Mouse (Mus musculus) adrenal gland, postnatal 14 days (tissue): ENCODE measurements at regions not wholly inside any gene's neighbourhood (a gene's known extent, or its start where the extent isn't known, plus 50 kb on each side); places are given as distances from the start of the nearest gene placed in this dataset.
A peak's percentile ranks its signal among the peaks of the same experiment; 100 is the strongest.

ENCODE experiments used
- DNase-seq: peaks from one replicate; pipeline ENCODE4 v3.0.0; 2021; ENCODE audit warnings: mixed read lengths

- DNase-seq, result no peak
These were observed 98.8 kb downstream of the Efnb2 start for GRCm38 (mm10) chr8:8562268-8562667.

- no peak for DNase-seq
These were observed 103.0 kb downstream of the Efnb2 start for GRCm38 (mm10) chr8:8558050-8558449.

DNA sequence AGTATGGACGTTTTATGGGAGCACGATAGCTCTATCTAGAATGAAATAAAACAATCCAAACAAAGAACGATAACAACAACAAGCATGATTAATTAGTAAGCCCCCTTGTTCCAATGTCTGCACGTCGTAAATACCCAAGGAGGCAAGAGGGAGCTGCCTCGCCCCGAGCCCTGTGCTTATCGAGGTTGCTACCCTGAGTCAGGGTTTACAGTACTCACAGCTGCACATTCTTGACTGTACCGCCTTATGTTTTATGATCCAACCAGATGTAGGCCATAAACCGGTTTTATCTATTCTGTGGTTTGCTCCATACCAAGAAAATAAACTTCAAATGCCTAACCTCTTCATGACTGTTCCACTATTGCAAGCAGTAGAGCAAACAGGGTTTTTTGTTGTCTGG is 104.9 kb downstream of the Efnb2 start:
- no peak for DNase-seq

GRCm38 (mm10) chr8:8554691-8555090 is 106.4 kb downstream of the Efnb2 start:
- DNase-seq, result no peak

DNA sequence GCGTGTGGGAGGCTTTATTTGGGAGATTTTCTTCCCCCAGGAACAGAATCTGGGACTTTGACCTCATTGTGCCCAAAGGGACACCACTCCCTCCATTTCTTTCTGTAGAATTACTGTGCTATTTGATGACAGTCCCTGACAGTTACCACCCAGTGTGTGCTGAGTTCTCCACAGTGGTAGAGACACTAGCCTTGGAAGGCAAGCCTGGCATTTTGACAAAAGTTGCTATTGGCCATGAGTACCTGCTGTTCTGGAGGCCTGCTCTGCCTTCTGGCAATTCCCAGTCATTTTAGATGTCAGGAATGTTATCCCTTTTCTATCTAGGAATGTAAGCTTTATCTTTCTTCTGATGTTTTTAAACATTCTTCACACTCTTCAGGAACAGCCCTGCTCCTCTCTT is 108.3 kb downstream of the Efnb2 start:
- no peak for DNase-seq

DNA sequence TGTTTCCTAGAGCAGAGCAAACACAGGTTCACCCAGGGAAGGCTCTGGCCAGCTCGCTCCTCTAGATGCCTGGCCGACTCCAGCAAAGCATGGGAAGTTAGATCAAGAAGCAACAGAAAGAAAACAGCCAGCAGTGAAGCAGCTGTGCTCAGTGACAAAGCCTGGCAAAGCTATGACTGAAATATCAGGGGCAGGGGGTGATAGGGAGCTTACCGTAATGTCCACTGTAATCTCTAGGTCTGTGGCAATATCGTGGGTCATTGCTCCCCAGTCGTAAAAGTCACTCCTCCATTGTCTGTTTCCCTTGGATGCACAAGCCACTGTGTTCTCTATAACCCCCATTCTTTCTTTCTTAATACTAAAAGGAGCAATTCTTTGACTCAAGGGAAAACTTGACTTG is 124.4 kb downstream of the Efnb2 start:
- no peak for DNase-seq

GRCm38 (mm10) chr8:8534787-8535186 is 126.3 kb downstream of the Efnb2 start:
- DNase-seq, result no peak

DNA sequence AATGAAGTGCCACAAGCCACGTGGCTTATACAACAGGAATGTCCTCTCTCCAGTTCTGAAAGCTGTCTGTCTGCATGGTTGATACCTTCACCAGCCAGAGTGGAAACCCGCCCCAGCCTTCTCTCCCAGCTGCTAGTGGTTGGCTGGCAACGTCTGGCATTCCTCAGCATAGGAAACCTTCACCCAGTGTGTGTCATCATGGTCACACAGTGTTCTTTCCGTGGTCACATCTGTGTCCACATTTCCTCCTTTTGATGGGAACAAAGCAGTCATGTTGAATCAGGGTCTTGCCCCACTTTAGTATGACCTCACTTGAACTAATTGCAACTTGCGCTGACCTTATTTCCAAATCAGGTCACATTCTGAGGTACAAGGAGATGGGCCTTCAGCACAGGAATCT is 128.1 kb downstream of the Efnb2 start:
- peak; percentile 63 for DNase-seq

DNA sequence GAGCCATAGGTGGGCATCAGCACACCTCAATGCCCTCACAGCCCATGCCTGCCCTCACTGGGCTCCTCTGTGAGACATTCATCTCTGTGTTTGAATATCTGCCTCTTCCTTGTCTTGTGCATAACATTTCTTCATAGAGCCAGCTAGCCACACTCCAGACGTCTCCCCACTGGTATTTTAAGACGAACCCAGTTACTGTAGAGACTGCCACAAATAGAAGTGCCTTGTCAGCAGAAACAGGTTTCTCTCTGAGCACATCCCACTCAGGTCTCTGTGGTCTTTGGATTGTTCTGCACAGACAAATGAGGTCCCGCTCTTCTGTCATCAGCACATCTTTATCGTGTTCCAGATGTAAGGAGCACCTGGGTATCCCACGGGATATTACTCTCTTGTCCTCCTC is 130.5 kb downstream of the Efnb2 start:
- DNase-seq, result no peak

GRCm38 (mm10) chr8:8521532-8521931 is 139.5 kb downstream of the Efnb2 start:
- DNase-seq, result no peak

DNA sequence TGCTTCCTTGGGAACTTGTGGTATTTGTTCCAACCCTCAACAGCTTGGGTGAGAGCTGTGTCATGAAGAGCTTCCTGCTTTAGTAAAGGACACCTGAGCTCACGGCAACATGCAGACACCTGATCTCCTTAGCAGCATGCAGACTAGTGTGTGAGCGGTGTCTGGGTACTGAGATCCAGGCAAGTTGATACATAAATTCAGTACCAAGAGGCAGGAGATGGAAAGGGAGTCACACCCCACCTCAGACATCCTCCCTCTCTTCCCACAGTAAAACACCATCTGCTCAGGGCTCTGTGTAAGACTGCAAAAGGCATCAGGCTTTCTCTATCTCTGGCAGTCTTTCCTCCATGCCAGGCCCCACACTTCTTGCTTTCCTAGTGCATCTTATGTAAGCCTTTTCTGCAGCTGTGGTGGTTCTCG is 141.3 kb downstream of the Efnb2 start:
- no peak for DNase-seq

GRCm38 (mm10) chr8:8517599-8517998 is 143.4 kb downstream of the Efnb2 start:
- no peak for DNase-seq

- DNase-seq, result no peak
These were observed 144.8 kb downstream of the Efnb2 start for GRCm38 (mm10) chr8:8516272-8516671.

- no peak for DNase-seq
These were observed 161.1 kb downstream of the Efnb2 start for GRCm38 (mm10) chr8:8499921-8500320.

DNA sequence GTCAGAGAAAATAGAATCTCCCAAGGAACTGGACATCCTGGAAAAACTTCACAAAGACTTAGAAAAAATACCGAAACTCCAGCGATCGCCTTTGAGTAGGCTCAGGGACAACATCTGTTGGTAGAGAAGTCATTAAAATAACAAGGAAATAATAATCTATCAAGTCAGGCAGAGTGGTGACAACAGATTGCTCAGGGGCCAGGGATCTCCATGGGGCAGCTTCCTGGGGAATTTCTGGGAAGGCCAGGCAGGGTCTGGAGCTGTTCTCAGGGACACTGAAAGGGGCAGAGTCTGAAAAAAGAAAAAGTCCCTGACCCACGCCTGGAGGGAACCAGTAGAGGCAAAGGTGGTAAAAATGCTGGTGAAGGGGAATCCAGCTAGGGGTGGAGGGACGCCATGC is 162.3 kb downstream of the Efnb2 start:
- no peak for DNase-seq

- no peak for DNase-seq
These were observed 165.6 kb downstream of the Efnb2 start for GRCm38 (mm10) chr8:8495472-8495871.

DNA sequence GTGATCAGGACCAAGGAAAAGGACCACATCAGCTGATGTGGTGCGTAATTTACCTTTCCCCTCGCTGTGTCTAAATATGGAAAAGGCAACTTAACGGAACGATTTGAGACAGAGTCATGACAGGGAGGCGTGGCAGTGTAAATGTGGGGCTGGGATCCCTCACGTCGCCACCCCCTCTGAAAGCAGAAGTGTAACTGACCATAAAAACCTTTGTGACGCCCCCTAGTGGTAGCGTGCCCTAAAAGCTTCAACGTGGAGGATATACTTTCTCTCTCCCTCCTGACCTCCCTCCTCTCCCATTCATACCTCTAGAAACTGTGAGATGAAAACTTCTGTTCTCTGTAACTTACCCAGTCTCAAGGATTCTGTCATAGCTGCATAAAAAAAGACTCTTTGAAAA is 166.8 kb downstream of the Efnb2 start:
- no peak for DNase-seq

DNA sequence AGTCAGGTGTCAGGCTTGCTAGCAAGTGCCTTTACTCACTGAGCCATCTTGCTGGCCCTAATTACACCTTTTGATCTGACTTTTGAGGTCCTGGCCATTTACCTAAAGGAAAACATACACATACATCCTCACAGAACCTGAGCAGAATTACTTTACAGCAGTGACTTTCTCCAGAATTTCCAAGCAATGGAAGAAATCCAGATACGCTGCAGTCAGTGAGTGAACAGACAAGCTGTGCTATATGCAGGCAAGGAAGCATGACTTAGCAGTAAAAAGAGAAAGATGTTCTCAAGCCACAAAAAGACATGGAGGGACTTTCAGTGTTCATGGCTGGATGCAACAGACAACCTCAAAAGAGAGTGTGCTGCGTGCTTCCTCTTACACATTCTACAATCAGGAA is 169.1 kb downstream of the Efnb2 start:
- no peak for DNase-seq

DNA sequence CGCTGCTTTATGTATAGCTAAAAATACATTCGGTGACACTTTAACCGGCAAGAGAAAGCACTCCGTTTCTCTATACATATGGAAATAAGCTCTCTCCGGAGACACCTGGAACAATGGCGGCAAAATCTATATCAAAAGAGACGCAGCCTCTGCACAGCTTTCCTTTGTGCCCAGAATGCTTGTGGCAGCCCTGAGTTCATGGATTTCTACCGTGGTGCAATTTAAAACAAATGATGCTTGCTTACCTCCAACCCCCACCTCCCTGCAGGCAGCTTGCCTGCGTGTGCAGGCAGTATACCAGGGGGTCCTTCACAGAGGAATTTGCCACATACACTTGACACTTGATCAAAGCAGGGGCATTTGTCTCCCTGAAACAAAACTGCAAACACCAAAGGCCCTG is 171.3 kb downstream of the Efnb2 start:
- no peak for DNase-seq

DNA sequence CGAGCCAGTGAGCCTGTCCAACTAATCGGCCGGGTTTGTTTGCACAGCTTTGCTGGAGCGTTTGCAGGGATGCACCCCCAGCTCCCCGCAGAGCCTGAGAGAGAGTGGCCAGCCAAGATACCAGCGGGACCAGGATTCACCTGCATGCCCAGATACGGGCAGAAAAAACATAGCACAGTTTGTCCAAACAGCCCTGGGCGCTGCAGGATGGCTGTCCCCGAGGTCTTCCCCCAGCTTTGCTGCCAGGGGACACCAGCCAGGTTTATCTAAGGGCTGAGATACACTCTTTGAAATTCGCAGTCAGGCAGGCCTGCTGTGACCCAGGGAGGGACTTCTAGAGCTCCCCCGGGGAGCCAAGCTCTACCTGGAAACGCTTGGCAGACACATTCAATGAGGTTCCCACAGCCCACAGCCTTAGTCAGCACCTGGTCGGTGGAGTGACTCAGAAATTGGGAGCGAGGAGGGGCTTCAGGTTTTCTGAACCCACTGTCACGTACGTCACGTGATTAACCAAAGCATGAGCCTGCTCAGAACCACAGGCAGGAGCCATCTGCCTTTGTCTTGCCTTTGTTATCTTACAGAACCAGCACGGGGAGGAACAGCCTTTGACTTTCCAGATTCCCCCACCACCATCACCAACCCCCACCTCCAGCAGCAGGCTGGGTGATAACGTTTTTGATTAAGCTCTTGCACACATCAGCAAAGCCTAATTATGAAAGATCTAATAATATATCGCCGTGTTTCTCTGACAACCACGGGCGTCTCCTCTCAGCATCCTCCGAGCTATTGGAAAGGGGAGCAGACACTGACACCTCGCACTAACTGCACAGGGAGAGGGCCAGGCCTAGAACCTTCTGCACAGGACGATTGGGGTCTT is 172.1 kb downstream of the Efnb2 start:
- DNase-seq, result peak; percentile 39

DNA sequence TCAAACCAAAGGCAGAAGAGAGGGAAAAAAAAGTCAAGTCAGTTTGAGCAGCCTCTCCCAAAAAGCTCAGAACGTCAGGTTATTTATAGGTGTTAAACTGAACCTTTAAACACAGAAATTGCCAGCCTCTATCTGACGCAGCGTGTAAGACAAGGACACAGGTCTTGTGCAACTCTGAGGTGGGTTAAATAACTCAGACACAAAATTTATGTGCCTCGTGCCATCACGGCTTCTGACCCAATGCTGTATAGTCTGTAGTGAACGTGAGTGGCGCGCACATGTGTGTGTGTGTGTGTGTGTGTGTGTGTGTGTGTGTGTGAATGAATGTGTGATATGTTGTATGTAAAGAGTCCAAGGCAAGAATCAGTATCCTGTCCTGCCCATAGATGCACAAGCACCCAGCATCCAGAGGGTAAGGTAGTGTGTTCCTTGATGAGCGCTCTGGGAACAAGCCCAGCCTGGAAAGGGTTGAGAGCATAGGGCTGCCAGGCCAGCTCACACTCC is 172.8 kb downstream of the Efnb2 start:
- DNase-seq, result peak; percentile 35

DNA sequence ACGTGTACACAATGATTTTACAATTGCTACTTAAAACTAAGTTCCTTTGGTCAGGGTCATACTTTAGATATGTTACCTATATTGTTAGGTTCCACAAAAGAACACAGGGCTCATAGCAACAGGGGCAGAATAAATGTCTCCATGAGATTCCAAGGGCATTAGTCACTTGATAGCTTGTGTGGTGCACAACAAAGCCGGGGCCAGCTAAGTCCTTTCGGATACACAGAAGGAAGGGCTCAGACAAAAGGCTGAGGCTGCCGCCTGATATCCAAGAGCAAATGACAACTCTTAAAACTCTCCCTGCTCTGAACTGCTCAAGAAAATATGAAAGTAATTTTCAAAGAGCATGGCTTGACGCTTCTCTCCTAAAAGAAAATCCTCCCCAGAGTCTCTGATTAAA is 173.3 kb downstream of the Efnb2 start:
- no peak for DNase-seq

GRCm38 (mm10) chr8:8486866-8487265 is 174.2 kb downstream of the Efnb2 start:
- DNase-seq, result no peak

GRCm38 (mm10) chr8:8485252-8485651 is 175.8 kb downstream of the Efnb2 start:
- DNase-seq, result no peak
